Mouse (Mus musculus): ENCODE measurements around the gene Rbm33.

DNA sequence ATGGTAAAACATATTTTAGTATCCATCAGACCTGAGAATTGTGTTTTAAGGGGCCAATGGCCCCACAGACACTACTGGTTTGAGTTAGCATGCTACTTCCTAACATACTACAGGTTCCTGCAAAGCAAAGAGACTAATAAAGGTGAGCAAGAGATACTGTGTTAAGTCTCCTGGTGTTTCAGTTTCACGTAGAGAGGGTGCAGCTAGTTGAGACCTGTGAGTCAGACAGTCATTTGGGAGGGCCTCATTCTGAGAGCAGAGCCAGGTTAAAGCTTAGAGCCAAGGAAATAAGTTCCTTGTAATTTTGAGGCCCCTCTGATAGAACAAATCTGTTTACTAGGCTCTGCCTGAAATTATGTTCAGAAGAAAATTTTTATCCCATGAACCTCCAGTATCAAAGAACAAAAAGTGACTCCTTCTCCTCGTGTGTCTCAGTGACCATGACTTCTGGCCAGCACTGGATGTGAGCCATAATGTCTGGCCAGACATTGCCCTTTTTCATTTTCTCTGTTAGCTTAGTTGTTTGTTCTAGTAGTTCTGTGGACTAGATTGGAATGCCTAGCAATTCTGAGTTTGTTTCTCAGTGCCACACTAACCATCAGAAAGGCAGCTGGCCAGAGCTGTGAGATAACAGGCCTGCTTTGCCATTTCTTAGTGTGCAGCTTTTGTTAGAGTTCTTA, 95.2 kb downstream of the Rbm33 start:
- no peak for TF ChIP-seq CTCF (conservative IDR thresholded peaks at IDR 0.05; ENCODE audit: insufficient read depth, insufficient read length, low read depth, low read length)
- no peak for TF ChIP-seq POLR2A (IDR thresholded peaks at IDR 0.05; ENCODE audit: low read depth, low read length)
